Mouse (Mus musculus): ENCODE data around the gene Unc5c. TPM values are rescaled to one million over a fixed set of nuclear protein-coding genes. Genes with fewer than 3 reads are reported as not detected.

Gene Unc5c
- polyA plus RNA-seq, 1 experiment, result 7.5 TPM

DNA sequence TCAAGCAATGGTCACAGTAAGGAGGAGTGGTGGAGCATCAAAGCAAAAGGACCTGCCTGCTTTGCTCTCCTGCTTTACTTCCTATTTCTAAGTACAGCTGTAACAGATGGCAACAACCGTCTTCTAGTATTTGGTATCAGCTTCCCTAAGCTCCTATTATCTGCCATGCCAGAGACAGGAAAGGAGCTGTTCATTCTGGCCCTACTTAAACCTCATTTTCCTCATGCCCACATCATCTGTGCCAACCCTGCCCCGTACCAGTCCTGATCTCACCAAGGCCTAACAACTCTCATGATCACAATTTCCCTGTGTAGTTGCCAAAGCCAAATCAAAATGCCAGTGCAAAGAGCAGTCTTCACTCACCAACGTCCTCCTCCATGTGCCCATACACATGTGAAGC lies 226.4 kb downstream of the Unc5c start:
- DNase-seq (ENCODE audit: extremely low spot score in 1 of 2, low spot score in 1 of 2), result no peak

DNA sequence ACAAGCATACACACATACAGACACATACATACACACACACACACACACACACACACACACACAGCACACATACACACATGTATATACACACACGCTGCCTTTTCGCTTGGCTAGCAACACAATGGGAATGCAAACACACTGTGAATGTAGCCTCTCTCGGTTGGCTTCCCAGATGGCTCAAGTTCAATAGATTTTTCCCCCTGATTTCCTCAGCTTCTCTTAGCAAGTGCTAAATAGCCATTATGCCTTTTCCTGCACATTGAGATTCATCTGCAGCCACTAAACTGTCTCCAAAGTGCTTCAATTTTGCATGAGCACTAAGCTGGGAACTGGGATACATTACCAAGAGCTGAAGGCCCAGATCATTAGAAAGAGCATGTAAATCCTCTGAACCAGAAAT lies 226.8 kb downstream of the Unc5c start:
- no peak for DNase-seq (ENCODE audit: extremely low spot score in 1 of 2, low spot score in 1 of 2)

DNA sequence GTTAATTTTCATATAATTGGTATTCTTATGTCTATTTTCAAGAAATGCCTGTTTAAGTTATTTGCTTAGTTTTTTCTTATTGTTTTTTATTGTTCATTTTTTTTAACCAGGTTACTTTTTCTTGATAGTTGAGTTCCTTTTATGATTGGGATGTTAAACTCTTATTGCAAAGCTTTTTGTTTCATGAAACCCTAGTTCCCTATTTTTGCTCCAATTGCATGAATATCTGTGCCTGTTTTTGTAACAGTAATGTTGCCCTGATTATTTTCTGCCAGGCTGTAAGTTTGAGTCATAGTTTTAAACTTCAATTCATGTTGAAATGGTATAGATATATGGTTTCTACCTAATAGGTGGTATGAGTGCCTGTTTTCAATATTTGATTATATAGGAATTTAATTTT lies 234.2 kb downstream of the Unc5c start:
- no peak for DNase-seq (ENCODE audit: extremely low spot score in 1 of 2, low spot score in 1 of 2)

DNA sequence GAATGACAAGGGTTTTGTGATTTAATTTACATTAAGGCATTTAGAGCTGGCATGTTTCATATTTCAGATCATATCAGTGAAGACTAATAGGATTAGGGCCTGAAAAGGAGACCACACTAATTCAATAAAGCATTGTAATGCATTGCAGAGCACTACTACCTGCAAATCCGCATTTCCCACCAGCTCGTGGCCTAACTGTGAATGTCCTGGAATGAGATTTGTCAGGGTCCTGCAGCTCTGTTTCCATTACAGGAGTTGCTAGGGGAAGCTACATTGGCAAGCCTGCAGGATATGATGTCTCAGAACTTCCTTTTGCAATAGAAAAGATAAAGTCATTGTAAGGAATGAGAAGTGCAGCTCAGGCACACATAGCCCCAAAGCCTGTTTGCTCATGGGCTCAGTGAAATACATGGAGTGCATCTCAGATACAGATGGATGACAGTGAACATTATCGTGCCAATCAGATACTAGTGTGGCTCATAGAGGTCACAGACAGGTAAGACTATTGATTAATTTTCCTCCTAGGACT lies 236.4 kb downstream of the Unc5c start:
- no peak for DNase-seq (ENCODE audit: extremely low spot score in 1 of 2, low spot score in 1 of 2)

DNA sequence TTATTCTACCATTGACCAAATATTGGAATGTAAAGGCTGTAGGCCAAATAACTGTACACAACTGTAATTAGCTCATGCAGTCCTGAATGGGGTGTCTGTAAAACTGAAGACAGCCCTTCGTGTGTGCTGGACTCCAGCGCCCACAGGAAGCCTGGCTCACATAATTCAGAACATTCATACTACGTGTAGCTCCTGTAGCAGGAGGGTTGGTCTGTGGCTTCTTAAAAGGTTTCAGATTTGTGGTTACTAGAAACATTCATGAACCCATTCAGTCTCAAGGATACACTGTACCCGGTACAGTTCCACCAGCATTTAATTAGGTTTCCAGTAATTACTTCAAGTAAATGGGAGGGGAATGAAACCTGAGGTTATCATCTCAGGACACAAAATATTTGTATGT lies 246.6 kb downstream of the Unc5c start:
- no peak for DNase-seq (ENCODE audit: extremely low spot score in 1 of 2, low spot score in 1 of 2)

DNA sequence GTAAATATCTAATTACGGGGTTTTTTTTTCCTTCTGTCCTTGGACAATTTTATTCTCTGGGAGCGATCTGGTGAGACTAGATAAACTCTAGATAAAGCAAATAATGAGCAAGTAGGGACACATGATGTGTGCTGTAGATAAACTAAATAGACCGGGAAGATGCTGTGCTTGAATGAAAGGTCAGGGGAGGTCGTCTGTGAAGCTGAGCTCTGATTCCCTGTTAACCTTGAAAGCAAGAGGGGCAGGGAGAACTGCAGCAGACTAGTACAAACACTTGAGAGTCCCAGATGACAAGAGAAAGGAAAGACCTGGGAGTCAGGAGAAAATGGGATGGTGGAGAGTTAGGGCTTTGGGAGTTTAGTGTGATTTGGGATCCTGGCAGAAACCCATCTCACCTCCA lies 251.4 kb downstream of the Unc5c start:
- no peak for DNase-seq (ENCODE audit: extremely low spot score in 1 of 2, low spot score in 1 of 2)

DNA sequence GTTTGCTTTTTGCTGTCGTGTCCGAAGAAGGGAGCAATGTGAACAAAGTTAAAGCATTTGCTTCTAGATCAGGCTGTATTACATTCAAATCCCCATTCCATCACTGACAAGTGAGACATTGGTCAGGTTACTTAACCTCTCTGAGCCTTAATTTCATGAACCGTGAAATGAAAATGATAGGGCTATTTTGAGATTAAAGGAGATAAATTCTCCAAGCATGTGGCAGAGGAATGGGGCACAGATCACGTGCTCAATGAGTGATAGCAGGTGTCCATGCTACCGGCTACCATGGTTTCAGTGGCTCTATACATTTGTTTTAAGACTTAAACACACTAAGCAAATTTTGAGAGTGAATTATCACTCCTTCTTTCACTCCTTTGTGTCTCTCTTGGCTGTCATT lies 254.0 kb downstream of the Unc5c start:
- DNase-seq (ENCODE audit: extremely low spot score in 1 of 2, low spot score in 1 of 2), result no peak

DNA sequence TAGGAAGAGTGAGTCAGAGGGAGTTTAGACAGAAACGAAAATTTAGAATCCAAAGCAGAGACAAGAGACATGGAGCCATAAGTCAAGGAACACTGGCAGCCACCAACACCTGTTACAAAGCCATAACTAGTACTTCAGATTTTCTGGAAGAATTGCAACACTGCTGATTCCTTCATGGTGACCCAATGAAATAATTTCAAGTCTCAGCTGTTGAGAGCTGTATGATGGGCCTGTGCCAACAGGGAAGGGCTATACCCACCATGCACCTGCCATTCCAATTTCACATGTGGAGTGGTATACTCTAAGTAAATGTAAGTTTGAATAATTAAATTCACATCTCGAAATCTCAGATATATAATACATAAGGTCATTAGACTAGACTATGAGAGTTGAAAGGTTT lies 259.5 kb downstream of the Unc5c start:
- DNase-seq (ENCODE audit: extremely low spot score in 1 of 2, low spot score in 1 of 2), result no peak

DNA sequence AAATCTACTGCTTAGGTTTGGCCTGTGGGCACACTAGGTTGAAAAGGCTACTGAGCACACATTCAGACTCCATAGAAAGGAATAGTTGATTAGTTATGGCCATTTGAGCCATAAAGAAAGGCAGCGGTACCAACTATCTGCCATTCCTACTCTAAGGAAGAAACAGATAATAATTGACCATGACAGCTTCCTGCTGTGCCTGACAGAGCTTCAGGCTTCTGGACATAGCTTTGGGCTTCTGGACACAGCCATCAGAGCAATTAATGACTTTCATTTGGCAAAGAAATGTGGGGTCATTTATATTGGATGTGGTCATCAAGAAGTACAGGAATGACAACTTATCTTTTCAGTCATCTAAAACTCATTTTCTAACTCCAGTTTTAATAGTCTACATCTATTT lies 260.4 kb downstream of the Unc5c start:
- no peak for DNase-seq (ENCODE audit: extremely low spot score in 1 of 2, low spot score in 1 of 2)

GRCm38 (mm10) chr3:141733844-141734243 lies 268.8 kb downstream of the Unc5c start:
- DNase-seq (ENCODE audit: extremely low spot score in 1 of 2, low spot score in 1 of 2), result no peak

DNA sequence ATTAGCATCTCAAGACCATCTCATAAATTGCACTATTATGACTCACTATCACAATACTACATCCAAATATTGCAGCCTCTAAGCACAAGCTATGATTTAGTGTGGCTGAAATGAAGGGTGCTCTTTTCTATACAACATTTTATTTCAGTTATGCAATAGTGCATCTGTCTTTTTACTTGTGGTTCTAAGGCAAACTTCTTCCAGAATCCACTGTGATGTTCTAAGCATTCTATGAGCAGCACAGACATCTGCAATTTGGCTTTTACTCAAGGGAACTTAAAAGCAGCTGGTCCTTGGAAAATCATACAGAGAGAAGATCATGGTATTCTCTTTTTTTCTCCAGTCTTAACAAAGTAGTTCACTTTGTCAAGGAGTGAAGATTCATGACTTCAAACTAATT lies 270.3 kb downstream of the Unc5c start:
- peak in 1 of 2 experiments; percentile 13 for DNase-seq (ENCODE audit: extremely low spot score in 1 of 2, low spot score in 1 of 2)

- no peak for DNase-seq (ENCODE audit: extremely low spot score in 1 of 2, low spot score in 1 of 2)
Observed at GRCm38 (mm10) chr3:141745322-141745721, 280.3 kb downstream of the Unc5c start.

- DNase-seq (ENCODE audit: extremely low spot score in 1 of 2, low spot score in 1 of 2), result no peak
Observed at GRCm38 (mm10) chr3:141748694-141749381, 283.8 kb downstream of the Unc5c start.

- DNase-seq (ENCODE audit: extremely low spot score in 1 of 2, low spot score in 1 of 2), result no peak
Observed at GRCm38 (mm10) chr3:141752172-141752571, 287.2 kb downstream of the Unc5c start.

- no peak for DNase-seq (ENCODE audit: extremely low spot score in 1 of 2, low spot score in 1 of 2)
Observed at GRCm38 (mm10) chr3:141757259-141757658, 292.2 kb downstream of the Unc5c start.

GRCm38 (mm10) chr3:141778411-141778919 lies 313.4 kb downstream of the Unc5c start:
- no peak for DNase-seq (ENCODE audit: extremely low spot score in 1 of 2, low spot score in 1 of 2)

DNA sequence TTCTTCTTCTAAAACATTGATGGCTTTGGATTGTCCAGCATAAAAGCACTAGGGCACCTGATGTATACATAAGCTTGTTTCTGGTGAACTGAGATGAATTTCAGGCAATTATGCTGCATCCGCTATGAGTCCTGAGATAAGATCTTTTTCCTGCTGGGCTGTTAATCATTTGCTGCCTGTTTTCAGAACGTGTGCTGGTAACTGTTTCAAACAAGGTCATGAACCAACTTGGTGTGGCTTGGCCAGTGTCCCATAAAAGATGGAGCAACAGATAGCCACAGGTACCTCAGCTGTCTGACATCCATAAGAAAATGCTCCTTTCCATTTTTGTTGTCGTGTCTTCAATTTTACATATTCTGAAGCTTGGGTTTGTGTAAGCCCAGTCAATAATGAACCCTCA lies 314.2 kb downstream of the Unc5c start:
- DNase-seq (ENCODE audit: extremely low spot score in 1 of 2, low spot score in 1 of 2), result no peak

GRCm38 (mm10) chr3:141782553-141782952 lies 317.5 kb downstream of the Unc5c start:
- no peak for DNase-seq (ENCODE audit: extremely low spot score in 1 of 2, low spot score in 1 of 2)

GRCm38 (mm10) chr3:141791026-141791780 lies 326.2 kb downstream of the Unc5c start:
- peak in 1 of 2 experiments; percentile 19 for DNase-seq (ENCODE audit: extremely low spot score in 1 of 2, low spot score in 1 of 2)

GRCm38 (mm10) chr3:141792106-141792505 lies 327.1 kb downstream of the Unc5c start:
- no peak for DNase-seq (ENCODE audit: extremely low spot score in 1 of 2, low spot score in 1 of 2)

- DNase-seq (ENCODE audit: extremely low spot score in 1 of 2, low spot score in 1 of 2), result no peak
Observed at GRCm38 (mm10) chr3:141793755-141794154, 328.7 kb downstream of the Unc5c start.

DNA sequence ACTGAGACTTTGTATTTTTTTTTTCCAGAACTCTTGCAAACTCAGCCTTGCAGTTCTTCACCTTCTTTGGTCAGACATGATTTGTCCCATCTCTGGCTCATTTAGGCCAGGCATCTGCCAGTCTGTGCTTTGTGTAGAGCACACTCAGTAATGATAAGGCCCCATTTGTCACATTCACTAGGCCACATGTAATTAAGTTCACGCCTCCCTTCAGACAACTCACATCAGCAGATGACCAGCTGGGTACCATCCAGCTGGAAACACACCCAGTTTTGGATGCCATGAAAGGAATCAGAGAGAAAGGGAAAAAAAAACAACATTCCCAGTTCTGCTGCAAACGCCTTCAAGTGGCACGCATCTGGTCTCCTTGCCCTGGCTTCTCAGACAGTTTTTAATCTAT lies 329.4 kb downstream of the Unc5c start:
- no peak for DNase-seq (ENCODE audit: extremely low spot score in 1 of 2, low spot score in 1 of 2)

Data from frontal cortex, adult 2 months (tissue).